Mouse (Mus musculus) ES-CJ7 (cell line): ENCODE results near the gene Myg1.

Experiments used
- DNase-seq: peaks from one replicate; pipeline ENCODE4 v3.0.0; 2011; ENCODE audit warnings: low read depth, low spot score

Gene Myg1

DNA sequence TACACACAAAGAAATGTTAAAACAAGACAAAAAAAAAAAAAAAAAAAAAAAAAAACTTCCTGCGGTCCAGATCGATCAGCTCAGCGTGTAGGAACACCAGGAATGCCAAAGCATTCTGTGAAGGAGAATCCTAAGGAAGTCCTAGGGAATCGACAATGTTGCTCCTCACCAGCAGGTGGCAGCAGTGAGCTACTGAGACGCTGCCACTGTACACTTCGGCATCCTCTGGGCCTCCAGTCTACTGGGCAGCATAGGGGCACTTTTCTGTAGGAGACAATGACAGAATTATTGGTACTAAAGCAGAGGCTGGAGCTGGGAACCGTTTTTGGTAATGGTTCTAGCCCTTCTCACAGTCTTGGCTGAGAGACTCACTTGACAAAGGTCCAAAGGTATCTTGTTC lies 50.1 kb downstream of the Myg1 start:
- peak; percentile 88 for DNase-seq

GRCm38 (mm10) chr15:102383671-102384070 lies 52.2 kb downstream of the Myg1 start:
- DNase-seq = no peak

DNA sequence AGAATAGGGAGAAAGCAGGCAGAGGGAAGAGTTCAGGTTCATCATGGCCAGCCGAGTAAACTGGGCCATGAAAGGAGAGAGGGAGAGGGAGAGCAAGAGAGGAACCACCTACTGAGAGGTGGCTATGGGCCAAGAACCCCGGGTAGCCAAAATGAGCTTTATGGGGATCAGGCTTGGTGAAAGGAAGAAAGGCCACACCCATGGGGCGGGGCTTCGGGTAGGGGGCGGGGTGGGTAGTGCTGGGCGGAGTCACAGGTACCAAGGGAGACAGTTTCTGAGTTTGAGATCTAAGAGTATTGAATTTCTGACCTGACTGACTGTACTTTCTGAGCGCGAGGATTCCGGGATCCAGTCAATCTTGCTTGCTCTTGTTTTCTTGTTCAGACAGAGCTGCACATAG lies 55.1 kb downstream of the Myg1 start:
- peak; percentile 76 for DNase-seq
